Mouse (Mus musculus): ENCODE data around the gene Zmiz2.
A peak's percentile ranks its signal among the peaks of the same experiment; 100 is the strongest.
"Not testable (repeated sequence)": the region's sequence is repeated elsewhere in the genome, so short reads cannot be mapped to it uniquely, and the experiment has no call there.

The Zmiz2 gene

GRCm38 (mm10) chr11:6388726-6389413 is at the start of gene Zmiz2:
Gene Zmiz2 (plus strand): TSS chr11:6389074.
- DNase-seq (ENCODE audit: low spot score in 2 of 2) = peak; percentile 95 to 97

GRCm38 (mm10) chr11:6345956-6346355 is 42.9 kb upstream of the Zmiz2 start:
- no peak for DNase-seq (ENCODE audit: low spot score in 2 of 2)

GRCm38 (mm10) chr11:6346966-6347365 is 41.9 kb upstream of the Zmiz2 start:
- peak; percentile 36 to 53 for DNase-seq (ENCODE audit: low spot score in 2 of 2)

GRCm38 (mm10) chr11:6348681-6349200 is 40.1 kb upstream of the Zmiz2 start:
- DNase-seq (ENCODE audit: low spot score in 2 of 2) = no peak

- DNase-seq (ENCODE audit: low spot score in 2 of 2) = no peak
These were observed 39.3 kb upstream of the Zmiz2 start for GRCm38 (mm10) chr11:6349586-6349985.

GRCm38 (mm10) chr11:6355106-6355505 is 33.8 kb upstream of the Zmiz2 start:
- no peak for DNase-seq (ENCODE audit: low spot score in 2 of 2)

- DNase-seq (ENCODE audit: low spot score in 2 of 2) = no peak
These were observed 24.1 kb upstream of the Zmiz2 start for GRCm38 (mm10) chr11:6364581-6365275.

- peak; percentile 60 to 75 for DNase-seq (ENCODE audit: low spot score in 2 of 2)
These were observed 23.0 kb upstream of the Zmiz2 start for GRCm38 (mm10) chr11:6365885-6366284.

- DNase-seq (ENCODE audit: low spot score in 2 of 2) = no peak
These were observed 22.4 kb upstream of the Zmiz2 start for GRCm38 (mm10) chr11:6366434-6366833.

GRCm38 (mm10) chr11:6367156-6367555 is 21.7 kb upstream of the Zmiz2 start:
- no peak for DNase-seq (ENCODE audit: low spot score in 2 of 2)

GRCm38 (mm10) chr11:6367986-6368385 is 20.9 kb upstream of the Zmiz2 start:
- DNase-seq (ENCODE audit: low spot score in 2 of 2) = not testable (repeated sequence)

- DNase-seq (ENCODE audit: low spot score in 2 of 2) = no peak
These were observed 17.3 kb upstream of the Zmiz2 start for GRCm38 (mm10) chr11:6371376-6372155.

- DNase-seq (ENCODE audit: low spot score in 2 of 2) = no peak
These were observed 16.1 kb upstream of the Zmiz2 start for GRCm38 (mm10) chr11:6372784-6373183.

- no peak for DNase-seq (ENCODE audit: low spot score in 2 of 2)
These were observed 8.0 kb upstream of the Zmiz2 start for GRCm38 (mm10) chr11:6380916-6381315.

GRCm38 (mm10) chr11:6388126-6388725 is 648 bp upstream of the Zmiz2 start:
- no peak for DNase-seq (ENCODE audit: low spot score in 2 of 2)

- no peak for DNase-seq (ENCODE audit: low spot score in 2 of 2)
These were observed 628 bp downstream of the Zmiz2 start for GRCm38 (mm10) chr11:6389483-6389921.

- DNase-seq (ENCODE audit: low spot score in 2 of 2) = no peak
These were observed 1.6 kb downstream of the Zmiz2 start for GRCm38 (mm10) chr11:6390376-6391053.

GRCm38 (mm10) chr11:6391516-6392276 is 2.8 kb downstream of the Zmiz2 start:
- no peak for DNase-seq (ENCODE audit: low spot score in 2 of 2)

GRCm38 (mm10) chr11:6392857-6393256 is 4.0 kb downstream of the Zmiz2 start:
- DNase-seq (ENCODE audit: low spot score in 2 of 2) = no peak

GRCm38 (mm10) chr11:6393866-6394265 is 5.0 kb downstream of the Zmiz2 start:
- DNase-seq (ENCODE audit: low spot score in 2 of 2) = no peak
